Mouse (Mus musculus): ENCODE data around the gene Abcc3. TPM values are rescaled to one million over a fixed set of nuclear protein-coding genes. Genes with fewer than 3 reads are reported as not detected.
"Not testable (repeated sequence)": the region's sequence is repeated elsewhere in the genome, so short reads cannot be mapped to it uniquely, and the experiment has no call there.

The Abcc3 gene
- polyA plus RNA-seq, 1 experiment from 2014 or later, result 10.5 TPM

DNA sequence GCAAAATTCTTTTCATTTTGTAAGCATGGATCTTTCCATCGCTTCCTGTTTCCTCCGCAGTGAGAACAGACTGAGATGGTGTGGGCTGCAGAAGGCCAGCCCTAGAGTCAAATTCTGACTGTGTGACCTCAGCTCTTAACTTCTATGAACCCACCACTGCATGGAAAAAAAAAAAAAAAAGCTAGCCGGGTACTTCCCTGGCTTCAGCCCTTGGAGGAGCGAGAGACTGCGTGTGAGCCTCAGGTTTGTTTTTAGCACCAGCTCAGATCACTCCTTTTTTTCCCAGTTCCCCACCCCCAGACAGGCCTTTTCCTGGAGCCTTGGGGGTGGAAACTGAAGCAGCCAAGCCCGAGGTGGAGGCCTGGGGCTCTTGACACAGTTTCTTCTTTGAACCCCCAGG lies 12.6 kb upstream of the Abcc3 start:
- H3K4me3 ChIP-seq (replicated peaks; ENCODE audit: low read depth, low read length), result no peak overlapping the region
- no peak overlapping the region for H3K4me2 ChIP-seq (ENCODE audit: low read length)
- no peaks in the 10 kb centered on the region for H3K9me3 ChIP-seq (replicated peaks; ENCODE audit: low read length)
- DNase-seq (ENCODE audit: low spot score), result no peak
- ATAC-seq (replicated peaks; ENCODE audit: low FRiP score, low read depth), result no peak
- no peaks in the 10 kb centered on the region for H3K27me3 ChIP-seq (ENCODE audit: insufficient read depth, low read length)
- H3K9ac ChIP-seq (ENCODE audit: low read depth, low read length), result no peak overlapping the region
- H3K4me1 ChIP-seq (replicated peaks; ENCODE audit: insufficient read depth, low read length), result peaks cover 16% of the 10 kb centered on the region
- H3K27ac ChIP-seq, result no peak overlapping the region
- WGBS, result 29% methylated on average over 6 of the region's 6 CpGs
- no peaks in the 10 kb centered on the region for H3K36me3 ChIP-seq (ENCODE audit: insufficient read depth, low read length)
- no peak for TF ChIP-seq CTCF (IDR thresholded peaks at IDR 0.05; ENCODE audit: low read depth)

DNA sequence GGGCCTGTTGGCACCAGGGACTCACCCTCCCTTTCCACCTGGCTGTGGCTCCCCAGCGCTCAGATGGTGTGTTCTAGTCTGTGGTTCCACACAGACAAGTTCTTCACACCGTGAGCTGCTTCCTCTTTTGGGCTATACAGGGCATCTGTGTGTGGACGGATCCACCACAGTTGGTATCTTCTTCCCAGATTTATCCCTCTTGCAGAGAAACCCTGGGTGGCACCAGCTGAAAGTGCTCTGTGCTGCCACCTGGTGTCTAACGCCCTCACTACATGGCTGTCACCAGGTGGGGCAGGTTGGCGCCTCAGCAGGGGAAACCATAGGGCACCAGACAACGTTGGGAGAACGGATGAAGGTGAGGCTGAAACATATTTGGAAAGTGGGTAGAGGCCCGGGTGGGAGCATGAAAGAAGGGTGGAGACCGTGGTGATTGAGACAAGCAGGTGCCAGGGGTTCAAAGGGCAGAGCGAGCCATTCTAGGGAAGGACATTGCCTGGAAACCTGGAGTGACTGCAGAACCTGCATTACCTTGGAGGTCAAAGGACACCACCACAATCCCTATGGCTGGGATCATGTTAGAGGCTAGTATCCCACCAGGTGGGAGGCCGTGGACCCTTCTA lies 12.0 kb upstream of the Abcc3 start:
- H3K27me3 ChIP-seq (ENCODE audit: insufficient read depth, low read length), result no peaks in the 10 kb centered on the region
- no peak overlapping the region for H3K4me3 ChIP-seq (replicated peaks; ENCODE audit: low read depth, low read length)
- no peaks in the 10 kb centered on the region for H3K36me3 ChIP-seq (ENCODE audit: insufficient read depth, low read length)
- peak; percentile 60 for ATAC-seq (replicated peaks; ENCODE audit: low FRiP score, low read depth)
- peak; percentile 98 for TF ChIP-seq CTCF (IDR thresholded peaks at IDR 0.05; ENCODE audit: low read depth)
- H3K4me1 ChIP-seq (replicated peaks; ENCODE audit: insufficient read depth, low read length), result peaks cover 16% of the 10 kb centered on the region
- H3K9me3 ChIP-seq (replicated peaks; ENCODE audit: low read length), result no peaks in the 10 kb centered on the region
- H3K4me2 ChIP-seq (ENCODE audit: low read length), result no peak overlapping the region
- H3K9ac ChIP-seq (ENCODE audit: low read depth, low read length), result no peak overlapping the region
- peak overlapping the region; percentile 65 for H3K27ac ChIP-seq
- peak; percentile 79 for DNase-seq (ENCODE audit: low spot score)
- WGBS, result 24% methylated on average over 11 of the region's 11 CpGs

DNA sequence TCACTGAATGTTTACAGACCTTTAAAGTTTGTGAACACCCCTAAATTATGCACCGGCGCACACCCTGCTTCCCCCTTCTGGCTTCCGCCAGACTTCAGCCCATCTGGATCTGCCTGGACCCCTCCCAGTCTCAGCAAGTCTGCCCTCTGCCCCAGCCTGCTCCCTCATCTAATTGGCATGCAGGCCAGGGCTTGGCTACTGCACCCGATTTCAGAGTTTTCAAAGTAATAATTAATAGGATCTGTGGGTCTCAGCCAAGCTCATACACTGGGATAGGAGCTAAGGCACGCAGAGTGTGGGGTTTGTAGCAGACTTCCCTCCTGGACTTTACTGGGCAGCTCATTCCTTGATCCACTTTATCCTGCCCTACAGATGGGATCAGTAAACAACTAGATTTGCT lies 11.4 kb upstream of the Abcc3 start:
- H3K27ac ChIP-seq, result peak overlapping the region; percentile 65
- no peaks in the 10 kb centered on the region for H3K36me3 ChIP-seq (ENCODE audit: insufficient read depth, low read length)
- no peaks in the 10 kb centered on the region for H3K9me3 ChIP-seq (replicated peaks; ENCODE audit: low read length)
- no peak overlapping the region for H3K4me3 ChIP-seq (replicated peaks; ENCODE audit: low read depth, low read length)
- WGBS, result 28% methylated on average over 5 of the region's 5 CpGs
- H3K9ac ChIP-seq (ENCODE audit: low read depth, low read length), result no peak overlapping the region
- peaks cover 16% of the 10 kb centered on the region for H3K4me1 ChIP-seq (replicated peaks; ENCODE audit: insufficient read depth, low read length)
- DNase-seq (ENCODE audit: low spot score) (peak; percentile 60), ATAC-seq (replicated peaks; ENCODE audit: low FRiP score, low read depth) (peak; percentile 88)
- TF ChIP-seq CTCF (IDR thresholded peaks at IDR 0.05; ENCODE audit: low read depth), result no peak
- H3K27me3 ChIP-seq (ENCODE audit: insufficient read depth, low read length), result no peaks in the 10 kb centered on the region
- no peak overlapping the region; the same call in 1 of the 2 replicates for H3K4me2 ChIP-seq (ENCODE audit: low read length)

DNA sequence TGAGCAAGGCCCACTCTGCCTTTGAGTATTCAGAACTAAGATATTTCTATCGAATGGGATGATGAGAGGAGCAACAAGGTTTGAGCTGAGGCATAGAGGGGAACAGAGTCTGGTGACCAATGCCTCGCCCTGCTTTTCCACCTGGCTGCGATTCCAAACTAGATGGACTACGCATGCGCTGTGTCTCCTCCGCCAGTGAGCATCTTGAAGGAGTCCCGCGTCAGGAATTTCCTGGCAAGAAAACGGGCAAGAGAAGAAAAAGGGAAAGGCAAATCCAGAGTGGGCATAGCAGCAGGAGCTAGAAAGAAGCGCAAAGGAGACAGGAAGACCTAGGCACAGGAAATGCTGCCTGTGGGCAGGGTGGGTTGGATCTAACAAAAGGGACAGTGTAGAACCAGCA lies 11.0 kb upstream of the Abcc3 start:
- H3K9me3 ChIP-seq (replicated peaks; ENCODE audit: low read length), result no peaks in the 10 kb centered on the region
- ATAC-seq (replicated peaks; ENCODE audit: low FRiP score, low read depth) (no peak), DNase-seq (ENCODE audit: low spot score) (no peak)
- peaks cover 16% of the 10 kb centered on the region for H3K4me1 ChIP-seq (replicated peaks; ENCODE audit: insufficient read depth, low read length)
- H3K9ac ChIP-seq (ENCODE audit: low read depth, low read length), result no peak overlapping the region
- no peak overlapping the region for H3K4me3 ChIP-seq (replicated peaks; ENCODE audit: low read depth, low read length)
- H3K4me2 ChIP-seq (ENCODE audit: low read length), result no peak overlapping the region
- H3K36me3 ChIP-seq (ENCODE audit: insufficient read depth, low read length), result no peaks in the 10 kb centered on the region
- H3K27ac ChIP-seq, result peak overlapping the region; percentile 65
- TF ChIP-seq CTCF (IDR thresholded peaks at IDR 0.05; ENCODE audit: low read depth), result no peak
- WGBS, result 74% methylated on average over 10 of the region's 10 CpGs
- no peaks in the 10 kb centered on the region for H3K27me3 ChIP-seq (ENCODE audit: insufficient read depth, low read length)

DNA sequence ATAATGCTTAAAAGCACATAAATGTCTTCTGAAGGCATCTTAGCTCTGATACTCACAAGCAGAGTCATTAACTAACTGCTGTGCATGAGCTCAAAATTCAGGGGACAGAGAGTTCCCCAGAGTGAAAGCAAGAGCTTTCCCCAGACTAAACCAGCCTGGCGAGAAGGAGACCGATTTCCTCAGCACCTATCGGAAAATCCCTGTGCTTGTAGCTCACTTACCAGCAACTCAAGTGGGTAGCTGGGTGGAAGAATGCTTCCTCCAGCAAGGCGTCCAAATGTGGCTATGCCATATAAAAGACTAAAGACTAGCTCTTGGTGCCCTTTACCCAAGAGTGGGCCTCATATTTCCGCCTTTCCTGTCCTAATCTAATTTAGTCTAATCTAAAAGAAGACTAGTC lies 9.9 kb upstream of the Abcc3 start:
- H3K27me3 ChIP-seq (ENCODE audit: insufficient read depth, low read length), result no peaks in the 10 kb centered on the region
- H3K4me2 ChIP-seq (ENCODE audit: low read length), result no peak overlapping the region
- H3K9ac ChIP-seq (ENCODE audit: low read depth, low read length), result no peak overlapping the region
- TF ChIP-seq CTCF (IDR thresholded peaks at IDR 0.05; ENCODE audit: low read depth), result no peak
- H3K4me3 ChIP-seq (replicated peaks; ENCODE audit: low read depth, low read length), result no peak overlapping the region
- DNase-seq (ENCODE audit: low spot score), result no peak
- H3K4me1 ChIP-seq (replicated peaks; ENCODE audit: insufficient read depth, low read length), result peaks cover 16% of the 10 kb centered on the region
- no peaks in the 10 kb centered on the region for H3K36me3 ChIP-seq (ENCODE audit: insufficient read depth, low read length)
- 90% methylated on average over 5 of the region's 5 CpGs for WGBS
- no peak for ATAC-seq (replicated peaks; ENCODE audit: low FRiP score, low read depth)
- H3K9me3 ChIP-seq (replicated peaks; ENCODE audit: low read length), result no peaks in the 10 kb centered on the region
- H3K27ac ChIP-seq, result no peak overlapping the region

DNA sequence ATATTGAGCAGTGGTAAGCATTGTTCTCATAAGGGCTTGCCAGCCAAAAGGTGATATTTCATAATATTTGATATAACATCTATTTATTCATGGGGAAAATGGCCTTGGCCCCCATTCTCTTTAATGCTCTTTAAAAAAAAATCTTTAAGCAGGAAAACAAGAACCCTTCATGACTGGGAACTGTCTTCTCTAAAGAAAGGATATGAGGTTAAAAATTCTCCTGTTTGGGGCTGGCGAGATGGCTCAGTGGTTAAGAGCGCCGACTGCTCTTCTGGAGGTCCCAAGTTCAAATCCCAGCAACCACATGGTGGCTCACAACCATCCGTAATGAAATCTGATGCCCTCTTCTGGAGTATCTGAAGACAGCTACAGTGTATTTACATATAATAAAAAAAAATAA lies 9.2 kb upstream of the Abcc3 start:
- H3K4me3 ChIP-seq (replicated peaks; ENCODE audit: low read depth, low read length); H3K27me3 ChIP-seq (ENCODE audit: insufficient read depth, low read length); H3K9me3 ChIP-seq (replicated peaks; ENCODE audit: low read length); DNase-seq (ENCODE audit: low spot score); ATAC-seq (replicated peaks; ENCODE audit: low FRiP score, low read depth); H3K9ac ChIP-seq (ENCODE audit: low read depth, low read length); H3K27ac ChIP-seq; H3K36me3 ChIP-seq (ENCODE audit: insufficient read depth, low read length); H3K4me2 ChIP-seq (ENCODE audit: low read length): not testable (repeated sequence)
- WGBS, result 83% methylated on average over 4 of the region's 4 CpGs
- peaks cover 16% of the 10 kb centered on the region for H3K4me1 ChIP-seq (replicated peaks; ENCODE audit: insufficient read depth, low read length)

DNA sequence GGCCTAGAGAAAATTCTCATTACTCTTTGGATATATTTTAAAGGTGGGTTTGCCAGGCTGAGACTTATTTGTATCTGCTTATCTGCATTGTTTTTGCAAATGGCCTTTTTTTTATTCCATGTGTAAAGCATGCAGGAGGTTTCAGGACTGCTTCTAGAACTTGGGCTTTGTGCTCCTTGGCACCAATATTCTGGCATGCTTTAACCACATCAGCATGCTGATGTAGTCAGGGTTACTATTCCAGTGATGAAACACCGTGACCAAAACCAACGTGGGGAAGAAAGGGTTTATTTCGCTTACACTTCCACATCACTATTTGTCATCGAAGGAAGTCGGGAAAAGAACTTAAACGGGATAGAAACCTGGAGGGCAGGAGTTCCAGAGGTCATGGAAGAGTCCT lies 8.2 kb upstream of the Abcc3 start:
- Histone ChIP-seq H3K4me1 (replicated peaks; ENCODE audit: insufficient read depth, low read length) (peaks cover 16% of the 10 kb centered on the region), H3K4me2 (ENCODE audit: low read length) (no peak overlapping the region), H3K9ac (ENCODE audit: low read depth, low read length) (no peak overlapping the region), H3K9me3 (replicated peaks; ENCODE audit: low read length) (no peaks in the 10 kb centered on the region), H3K27me3 (ENCODE audit: insufficient read depth, low read length) (no peaks in the 10 kb centered on the region), H3K36me3 (ENCODE audit: insufficient read depth, low read length) (no peaks in the 10 kb centered on the region), H3K27ac (no peak overlapping the region), H3K4me3 (replicated peaks; ENCODE audit: low read depth, low read length) (no peak overlapping the region)
- 67% methylated on average over 6 of the region's 6 CpGs for WGBS
- TF ChIP-seq CTCF (IDR thresholded peaks at IDR 0.05; ENCODE audit: low read depth), result no peak
- DNase-seq (ENCODE audit: low spot score) (no peak), ATAC-seq (replicated peaks; ENCODE audit: low FRiP score, low read depth) (no peak)

Measured in kidney, postnatal 0 days (tissue).